Mouse (Mus musculus) heart, embryonic 12.5 days (tissue): ENCODE data around the gene Rheb. TPM values are rescaled to one million over a fixed set of nuclear protein-coding genes. Genes with fewer than 3 reads are reported as not detected.
"Not testable (repeated sequence)": the region's sequence is repeated elsewhere in the genome, so short reads cannot be mapped to it uniquely, and the experiment has no call there.

Source experiments
- ATAC-seq: fragments of 200-750 bp; cut with Nextera tagmentation; 2 replicates; pipeline ENCODE4 v1.8.0; 2017; ENCODE audit warnings: moderate TSS enrichment, moderate library complexity; ENCODE audit not compliant: insufficient number of reproducible peaks, low FRiP score
- H3K27ac ChIP-seq: fragments of 300-500 bp; sonication (generic); 2 replicates; pipeline ENCODE4 v1.5.1; 2016; ENCODE audit warnings: mild to moderate bottlenecking, moderate library complexity; ENCODE audit not compliant: poor library complexity, severe bottlenecking
- H3K27me3 ChIP-seq: fragments of 300-500 bp; sonication (generic); replicated peaks from 2 replicates; pipeline ENCODE4 v1.6.1; 2016; ENCODE audit warnings: mild to moderate bottlenecking, moderate library complexity
- H3K36me3 ChIP-seq: fragments of 300-500 bp; sonication (generic); 2 replicates; pipeline ENCODE4 v1.6.1; 2016; ENCODE audit warnings: mild to moderate bottlenecking, moderate library complexity
- H3K4me1 ChIP-seq: fragments of 300-500 bp; sonication (generic); replicated peaks from 2 replicates; pipeline ENCODE4 v1.6.1; 2016; ENCODE audit warnings: mild to moderate bottlenecking
- H3K4me2 ChIP-seq: fragments of 300-500 bp; sonication (generic); 2 replicates; pipeline ENCODE4 v1.6.1; 2016; ENCODE audit warnings: mild to moderate bottlenecking, moderate library complexity
- H3K4me3 ChIP-seq: fragments of 300-500 bp; sonication (generic); 2 replicates; pipeline ENCODE4 v1.5.1; 2016; ENCODE audit warnings: mild to moderate bottlenecking
- H3K9ac ChIP-seq: fragments of 300-500 bp; sonication (generic); 2 replicates; pipeline ENCODE4 v1.6.1; 2016; ENCODE audit warnings: mild to moderate bottlenecking, moderate library complexity
- H3K9me3 ChIP-seq: fragments of 300-500 bp; sonication (generic); replicated peaks from 2 replicates; pipeline ENCODE4 v1.6.1; 2016; ENCODE audit warnings: mild to moderate bottlenecking, moderate library complexity
- WGBS: fragments of 180-500 bp; shearing (Covaris S2); methylation state at CpG from one replicate; pipeline ENCODE4 v1.1.7; 2016; 5-methylcytosine and 5-hydroxymethylcytosine counted together
- polyA plus RNA-seq: library from polyadenylated mRNA; unstranded; fragments of >200 nt; fragmentation: Nextera tagmentation; extraction: Ambion mirVana; gene quantifications from 2 replicates; pipeline ENCODE4 v1.2.1, GENCODE M21; 2016

Rheb gene
- polyA plus RNA-seq, 1 experiment from 2014 or later: 260 TPM

DNA sequence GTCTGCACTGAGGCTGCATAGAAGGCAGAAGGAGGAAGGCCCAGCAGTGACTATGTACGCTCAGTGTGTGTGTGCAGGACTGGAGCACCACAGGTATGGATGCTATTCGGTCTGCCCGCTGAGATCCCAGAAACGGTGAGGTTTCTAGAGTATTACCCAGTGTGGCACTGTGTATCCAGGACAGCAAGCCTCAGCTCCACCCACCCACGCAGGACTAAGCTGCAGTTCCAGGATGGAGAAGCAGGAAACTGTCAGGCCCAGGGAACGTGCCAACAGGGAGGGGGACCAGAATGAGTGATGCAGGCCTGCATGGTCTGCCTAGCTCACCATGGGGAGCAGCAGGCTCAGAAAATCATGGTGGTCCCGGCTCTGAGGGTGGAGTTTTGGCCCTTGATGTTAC lies 49.5 kb downstream of the Rheb start:
- no peaks in the 10 kb centered on the region for H3K9me3 ChIP-seq
- no peaks in the 10 kb centered on the region for H3K4me1 ChIP-seq
- WGBS: 72% methylated on average over 7 of the region's 7 CpGs
- H3K4me3 ChIP-seq: no peak overlapping the region
- no peak overlapping the region for H3K27ac ChIP-seq
- H3K4me2 ChIP-seq: no peak overlapping the region
- no peak for ATAC-seq
- no peak overlapping the region for H3K9ac ChIP-seq
- H3K36me3 ChIP-seq: no peaks in the 10 kb centered on the region
- no peaks in the 10 kb centered on the region for H3K27me3 ChIP-seq

GRCm38 (mm10) chr5:24782957-24783356 lies 59.5 kb downstream of the Rheb start:
- Histone ChIP-seq H3K27me3 (peaks cover 6% of the 10 kb centered on the region; the same call in 1 of the 2 replicates), H3K9ac (no peak overlapping the region), H3K9me3 (peaks cover 12% of the 10 kb centered on the region; the same call in 1 of the 2 replicates), H3K4me3 (no peak overlapping the region), H3K4me2 (no peak overlapping the region), H3K27ac (no peak overlapping the region), H3K36me3 (no peaks in the 10 kb centered on the region), H3K4me1 (peaks cover 20% of the 10 kb centered on the region)
- ATAC-seq: no peak
- 79% methylated on average over 4 of the region's 4 CpGs for WGBS

GRCm38 (mm10) chr5:24781048-24781447 lies 61.4 kb downstream of the Rheb start:
- H3K4me2 ChIP-seq: peak overlapping the region; percentile 43
- H3K36me3 ChIP-seq: no peaks in the 10 kb centered on the region
- peak; percentile 55; the same call in 1 of the 2 replicates for ATAC-seq
- 14% methylated on average over 5 of the region's 5 CpGs for WGBS
- H3K9ac ChIP-seq: no peak overlapping the region
- peaks cover 7% of the 10 kb centered on the region; the same call in 1 of the 2 replicates for H3K27me3 ChIP-seq
- H3K4me1 ChIP-seq: peaks cover 22% of the 10 kb centered on the region
- H3K9me3 ChIP-seq: peaks cover 12% of the 10 kb centered on the region; the same call in 1 of the 2 replicates
- H3K27ac ChIP-seq: peak overlapping the region; percentile 53
- H3K4me3 ChIP-seq: no peak overlapping the region

- Histone ChIP-seq H3K27ac (no peak overlapping the region), H3K4me2 (no peak overlapping the region), H3K4me1 (peaks cover 22% of the 10 kb centered on the region), H3K36me3 (no peaks in the 10 kb centered on the region), H3K9me3 (peaks cover 4% of the 10 kb centered on the region; the same call in 1 of the 2 replicates), H3K9ac (no peak overlapping the region), H3K27me3 (peaks cover 7% of the 10 kb centered on the region; the same call in 1 of the 2 replicates), H3K4me3 (no peak overlapping the region)
- peak; percentile 39; the same call in 1 of the 2 replicates for ATAC-seq
- 46% methylated on average over 15 of the region's 15 CpGs for WGBS
These were observed 62.4 kb downstream of the Rheb start for GRCm38 (mm10) chr5:24779881-24780512.

DNA sequence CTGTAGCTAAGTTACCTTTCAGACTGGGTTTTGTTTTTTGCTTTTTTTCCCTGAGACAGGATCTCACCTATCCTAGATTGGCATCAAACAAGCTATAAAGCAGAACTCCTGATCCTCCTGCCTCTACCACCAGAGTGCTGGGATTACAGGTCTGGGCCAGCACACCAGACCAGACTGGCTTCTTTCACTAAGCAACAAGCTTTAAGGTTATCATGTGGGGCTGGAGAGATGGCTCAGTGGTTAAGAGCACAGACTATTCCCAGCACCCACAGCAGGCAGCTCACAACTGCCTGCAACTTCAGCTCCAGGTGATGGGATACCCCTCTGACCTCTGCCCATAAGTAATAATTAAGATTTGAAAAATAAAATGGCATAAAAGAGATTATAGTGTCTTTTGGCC lies 63.1 kb downstream of the Rheb start:
- Histone ChIP-seq H3K27ac (no peak overlapping the region), H3K4me3 (no peak overlapping the region), H3K9ac (no peak overlapping the region), H3K4me1 (peaks cover 22% of the 10 kb centered on the region), H3K36me3 (no peaks in the 10 kb centered on the region), H3K27me3 (peaks cover 7% of the 10 kb centered on the region; the same call in 1 of the 2 replicates), H3K9me3 (peaks cover 3% of the 10 kb centered on the region), H3K4me2 (no peak overlapping the region)
- no peak for ATAC-seq

- Histone ChIP-seq H3K9me3 (peaks cover 4% of the 10 kb centered on the region), H3K27me3 (peaks cover 7% of the 10 kb centered on the region; the same call in 1 of the 2 replicates), H3K4me1 (peaks cover 22% of the 10 kb centered on the region), H3K36me3 (no peaks in the 10 kb centered on the region), H3K27ac (no peak overlapping the region), H3K4me2 (peak overlapping the region; percentile 57), H3K9ac (peak overlapping the region; percentile 24), H3K4me3 (peak overlapping the region; percentile 13; the same call in 1 of the 2 replicates)
- no peak for ATAC-seq
- WGBS: 42% methylated on average over 13 of the region's 13 CpGs
These were observed 63.6 kb downstream of the Rheb start for GRCm38 (mm10) chr5:24778843-24779140.

- H3K9ac ChIP-seq: peak overlapping the region; percentile 24
- H3K4me1 ChIP-seq: peaks cover 22% of the 10 kb centered on the region
- no peak overlapping the region for H3K27ac ChIP-seq
- H3K27me3 ChIP-seq: peaks cover 7% of the 10 kb centered on the region; the same call in 1 of the 2 replicates
- WGBS: 19% methylated on average over 17 of the region's 17 CpGs
- no peaks in the 10 kb centered on the region for H3K36me3 ChIP-seq
- H3K4me2 ChIP-seq: peak overlapping the region; percentile 57
- peak overlapping the region; percentile 13; the same call in 1 of the 2 replicates for H3K4me3 ChIP-seq
- H3K9me3 ChIP-seq: peaks cover 4% of the 10 kb centered on the region
- no peak for ATAC-seq
These were observed 64.2 kb downstream of the Rheb start for GRCm38 (mm10) chr5:24778082-24778842.

DNA sequence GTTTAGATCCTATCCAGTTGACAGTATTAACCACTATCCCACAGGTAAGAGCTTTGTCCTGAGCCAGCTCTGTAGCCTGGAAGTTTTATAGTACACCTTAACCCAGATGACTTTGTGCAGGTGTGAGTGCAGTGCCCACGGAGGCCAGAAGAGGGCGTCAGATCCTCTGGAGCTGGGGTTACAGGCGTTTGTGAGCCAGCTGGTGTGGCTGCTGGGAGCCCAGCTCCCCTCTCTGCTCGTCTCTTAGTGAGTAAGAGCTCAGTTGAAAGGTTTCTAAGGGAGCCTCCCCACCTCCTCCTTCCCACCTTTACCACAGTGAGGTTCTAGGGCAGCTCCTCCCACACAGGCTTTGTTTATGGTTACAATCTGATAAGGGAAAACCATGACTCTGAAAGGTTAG lies 65.7 kb downstream of the Rheb start:
- H3K36me3 ChIP-seq: no peaks in the 10 kb centered on the region
- peaks cover 4% of the 10 kb centered on the region for H3K9me3 ChIP-seq
- no peak overlapping the region for H3K27ac ChIP-seq
- 61% methylated on average over 4 of the region's 4 CpGs for WGBS
- H3K27me3 ChIP-seq: peaks cover 7% of the 10 kb centered on the region; the same call in 1 of the 2 replicates
- H3K4me1 ChIP-seq: peaks cover 22% of the 10 kb centered on the region
- H3K9ac ChIP-seq: no peak overlapping the region
- H3K4me3 ChIP-seq: no peak overlapping the region
- no peak for ATAC-seq
- no peak overlapping the region for H3K4me2 ChIP-seq

DNA sequence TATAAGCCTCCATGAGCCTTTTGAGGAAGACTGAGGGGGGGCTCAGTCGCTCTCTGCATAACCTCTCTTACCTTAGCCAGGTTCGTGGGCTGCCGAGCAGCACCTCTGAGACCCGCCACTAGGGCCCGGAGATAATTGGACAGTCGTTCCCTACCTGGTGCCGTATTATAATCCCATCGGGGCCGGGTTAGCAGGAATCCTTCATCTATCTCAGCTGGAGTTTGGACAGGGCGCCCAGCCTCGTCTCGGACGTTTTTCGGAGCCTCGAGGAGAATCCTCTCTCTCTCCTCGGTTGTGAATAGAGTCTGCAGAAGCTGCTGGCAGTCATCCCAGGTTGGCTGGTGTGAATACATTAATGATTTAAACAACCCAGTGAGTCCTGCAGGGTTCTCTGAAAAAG lies 67.9 kb downstream of the Rheb start:
- H3K4me1 ChIP-seq: peaks cover 12% of the 10 kb centered on the region
- WGBS: 94% methylated on average over 16 of the region's 16 CpGs
- H3K4me3 ChIP-seq: not testable (repeated sequence)

GRCm38 (mm10) chr5:24757816-24758215 lies 84.6 kb downstream of the Rheb start, which contains the start of gene Crygn:
Crygn (minus strand) TSS chr5:24758008.
- Histone ChIP-seq H3K4me3 (no peak within 1 kb of the TSS), H3K27me3 (peaks cover 4% of the 10 kb centered on the region; the same call in 1 of the 2 replicates), H3K9me3 (no peaks in the 10 kb centered on the region), H3K9ac (no peak within 1 kb of the TSS), H3K4me1 (peaks cover 21% of the 10 kb centered on the region; the same call in 1 of the 2 replicates), H3K36me3 (no peaks in the 10 kb centered on the region), H3K27ac (no peak within 1 kb of the TSS), H3K4me2 (0 out of 2 replicates have a peak within 1 kb of the TSS, but pooled peaks have one; percentile 5)
- WGBS: 39% methylated on average over 18 of the region's 18 CpGs
- ATAC-seq: peak; percentile 51; the same call in 1 of the 2 replicates

More for the DNA sequence above, 67.9 kb downstream of the Rheb start:
- H3K4me2 ChIP-seq, ATAC-seq, H3K9me3 ChIP-seq, H3K27me3 ChIP-seq, H3K36me3 ChIP-seq, H3K27ac ChIP-seq, H3K9ac ChIP-seq: not testable (repeated sequence)

DNA sequence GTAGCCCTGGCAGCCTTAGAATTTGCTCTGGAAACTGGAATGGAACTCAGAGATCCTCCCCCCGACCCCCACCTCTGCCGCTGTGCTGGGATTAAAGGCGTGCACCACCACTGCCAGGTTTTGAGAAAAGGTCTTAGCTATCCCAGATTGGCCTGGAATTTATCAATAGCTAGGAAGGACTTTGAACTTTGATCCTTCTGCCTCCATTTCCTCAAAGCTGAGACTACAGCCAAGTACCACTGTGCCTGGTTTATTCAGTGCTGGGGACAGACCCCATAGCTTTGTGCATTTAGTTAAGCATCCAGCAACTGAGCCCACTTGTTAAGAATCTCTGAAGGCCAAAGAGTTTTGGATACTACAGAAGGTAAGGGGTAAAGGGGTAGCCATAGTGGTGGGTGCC lies 85.5 kb downstream of the Rheb start:
- no peak overlapping the region for H3K9ac ChIP-seq
- WGBS: 52% methylated on average over 3 of the region's 3 CpGs
- no peak overlapping the region for H3K4me3 ChIP-seq
- peaks cover 30% of the 10 kb centered on the region for H3K4me1 ChIP-seq
- ATAC-seq: no peak
- no peaks in the 10 kb centered on the region for H3K36me3 ChIP-seq
- H3K4me2 ChIP-seq: no peak overlapping the region
- H3K27me3 ChIP-seq: peaks cover 4% of the 10 kb centered on the region; the same call in 1 of the 2 replicates
- H3K9me3 ChIP-seq: no peaks in the 10 kb centered on the region
- H3K27ac ChIP-seq: no peak overlapping the region
